Mouse (Mus musculus): Measurements from ENCODE around the gene Otof. TPM values are rescaled to one million over a fixed set of nuclear protein-coding genes. Genes with fewer than 3 reads are reported as not detected.

Gene Otof
- polyA plus RNA-seq, 1 experiment from 2014 or later = 0.56 TPM

DNA sequence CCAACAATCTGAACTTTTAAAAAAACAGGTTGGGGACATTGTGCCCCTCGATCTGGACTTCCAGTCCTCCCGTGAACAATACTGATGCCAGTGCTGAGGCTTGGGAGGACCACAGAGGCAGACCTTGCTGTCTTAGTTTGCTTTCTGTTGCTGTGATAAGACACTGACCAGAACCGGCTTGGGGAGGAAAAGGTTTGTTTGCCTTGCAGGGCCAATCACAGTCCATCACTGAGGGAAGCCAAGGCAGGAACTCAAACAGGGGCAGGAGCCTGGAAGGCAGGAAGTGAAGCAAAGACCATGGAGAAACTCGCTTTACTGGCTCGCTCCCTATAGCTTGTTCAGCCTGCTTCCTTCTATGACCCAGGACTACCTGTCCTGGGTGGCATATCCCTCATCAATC, 10.4 kb upstream of the Otof start:
- no peaks in the 10 kb centered on the region; the same call in 1 of the 2 replicates for H3K4me1 ChIP-seq
- H3K27ac ChIP-seq = no peak overlapping the region
- no peak overlapping the region for H3K4me2 ChIP-seq (replicated peaks)
- H3K4me3 ChIP-seq = no peak overlapping the region
- no peak overlapping the region for H3K9ac ChIP-seq
- 67% methylated on average over 5 of the region's 5 CpGs for WGBS
- H3K9me3 ChIP-seq = no peaks in the 10 kb centered on the region
- H3K27me3 ChIP-seq = peaks cover 7% of the 10 kb centered on the region; the same call in 1 of the 2 replicates
- no peak for ATAC-seq (ENCODE audit: insufficient number of reproducible peaks, insufficient read depth, low FRiP score, low TSS enrichment)
- no peaks in the 10 kb centered on the region for H3K36me3 ChIP-seq

DNA sequence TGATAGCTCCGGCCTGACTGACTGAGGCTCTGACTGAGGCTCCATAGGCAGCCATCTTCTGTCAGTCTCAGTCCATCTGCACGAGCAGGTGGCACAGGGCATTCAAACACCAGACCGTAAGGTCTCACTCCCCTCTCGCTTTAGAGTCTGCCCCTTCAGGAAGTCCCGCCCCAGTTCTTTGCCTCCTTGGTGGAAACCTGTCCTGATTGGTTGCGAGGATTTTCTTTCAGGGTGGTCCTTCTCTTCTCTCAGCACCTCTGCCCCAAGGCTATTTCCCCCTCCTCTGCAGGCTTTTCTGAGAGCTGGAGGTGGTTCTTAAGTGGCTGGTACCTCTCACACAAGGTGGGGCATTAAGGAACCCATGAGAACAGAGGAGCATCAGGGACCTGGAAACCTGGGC, 8.7 kb upstream of the Otof start:
- Histone ChIP-seq H3K9me3 (no peaks in the 10 kb centered on the region), H3K4me1 (peaks cover 6% of the 10 kb centered on the region), H3K4me2 (replicated peaks) (no peak overlapping the region), H3K27ac (no peak overlapping the region), H3K36me3 (no peaks in the 10 kb centered on the region), H3K4me3 (no peak overlapping the region), H3K9ac (no peak overlapping the region), H3K27me3 (peaks cover 24% of the 10 kb centered on the region)
- WGBS = 49% methylated on average over 6 of the region's 6 CpGs
- no peak for ATAC-seq (ENCODE audit: insufficient number of reproducible peaks, insufficient read depth, low FRiP score, low TSS enrichment)

DNA sequence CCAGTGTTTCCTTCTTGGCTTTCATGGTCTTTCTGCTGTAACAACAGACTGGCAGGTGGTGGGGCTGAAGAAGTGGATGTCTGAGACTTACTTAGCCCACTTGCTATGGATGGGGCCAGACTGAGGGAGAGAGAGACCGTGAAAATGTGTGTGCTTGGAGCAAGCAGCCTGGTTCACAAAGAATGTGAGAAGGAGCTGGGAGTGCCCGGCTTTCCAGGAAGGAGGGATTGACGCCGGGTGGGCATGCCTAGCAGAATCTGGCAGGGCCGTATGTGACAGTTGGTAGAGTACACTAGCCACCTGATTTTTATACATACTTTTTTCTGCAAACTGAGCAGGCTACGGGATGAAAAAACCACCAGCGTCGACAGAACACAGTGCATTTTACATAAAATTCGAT, 4.6 kb upstream of the Otof start:
- H3K4me3 ChIP-seq = peak overlapping the region; percentile 22; the same call in 1 of the 2 replicates
- ATAC-seq (ENCODE audit: insufficient number of reproducible peaks, insufficient read depth, low FRiP score, low TSS enrichment) = no peak
- H3K9ac ChIP-seq = peak overlapping the region; percentile 1; the same call in 1 of the 2 replicates
- H3K27ac ChIP-seq = no peak overlapping the region
- peak overlapping the region; percentile 50 for H3K4me2 ChIP-seq (replicated peaks)
- H3K9me3 ChIP-seq = no peaks in the 10 kb centered on the region
- H3K4me1 ChIP-seq = peaks cover 15% of the 10 kb centered on the region
- 41% methylated on average over 9 of the region's 9 CpGs for WGBS
- peaks cover 45% of the 10 kb centered on the region for H3K27me3 ChIP-seq
- no peaks in the 10 kb centered on the region for H3K36me3 ChIP-seq

DNA sequence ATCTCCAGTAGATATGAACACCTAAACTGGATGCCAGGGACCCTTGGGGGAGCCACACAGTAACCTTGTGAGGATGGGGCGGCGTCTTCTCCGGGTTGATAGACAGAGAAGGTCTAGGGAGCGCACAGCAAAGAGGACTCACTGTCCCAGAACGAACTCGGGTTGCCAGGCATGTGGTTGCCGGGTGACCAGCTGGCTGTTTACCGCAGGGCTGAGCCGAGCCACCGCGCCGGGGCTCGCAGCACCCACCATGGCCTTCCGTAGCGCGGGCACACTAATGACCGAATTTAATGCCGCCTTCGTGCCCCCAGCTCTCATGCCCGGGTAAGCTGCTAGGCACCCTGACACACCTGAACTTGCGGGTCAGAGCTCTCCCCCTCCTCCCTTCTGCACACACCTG, 4.1 kb upstream of the Otof start, which contains the start of gene 1700001C02Rik:
Gene 1700001C02Rik (plus strand): TSS at position 187 of the 400 bp plus-strand sequence.
- no peak for ATAC-seq (ENCODE audit: insufficient number of reproducible peaks, insufficient read depth, low FRiP score, low TSS enrichment)
- Histone ChIP-seq H3K4me3 (peak within 1 kb of the TSS; percentile 22; the same call in 1 of the 2 replicates), H3K27ac (no peak within 1 kb of the TSS), H3K27me3 (peaks cover 49% of the 10 kb centered on the region), H3K4me1 (peaks cover 15% of the 10 kb centered on the region), H3K4me2 (replicated peaks) (peak within 1 kb of the TSS; percentile 50), H3K9ac (peak within 1 kb of the TSS; percentile 1; the same call in 1 of the 2 replicates), H3K9me3 (no peaks in the 10 kb centered on the region), H3K36me3 (no peaks in the 10 kb centered on the region)
- WGBS = 15% methylated on average over 21 of the region's 21 CpGs

DNA sequence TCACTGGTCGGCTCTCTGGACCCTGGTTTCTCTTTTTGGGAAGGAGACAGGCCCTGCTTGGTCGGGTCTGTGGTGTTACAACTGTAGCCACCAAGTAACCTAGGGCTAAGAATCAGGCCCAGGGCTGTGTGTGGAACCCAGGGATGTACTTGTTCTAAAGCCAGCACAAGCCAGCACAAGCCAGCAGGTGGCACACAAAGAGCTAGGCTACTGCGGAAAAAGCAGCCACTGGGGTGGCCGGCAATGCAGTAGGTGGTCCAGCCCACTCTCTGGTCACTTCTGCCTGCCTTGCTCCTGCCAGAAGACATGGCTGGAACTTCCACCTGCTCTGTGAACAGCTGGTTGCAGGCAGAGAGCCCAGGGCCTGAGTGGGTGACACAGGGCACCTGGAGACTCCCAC, 1.6 kb downstream of the Otof start:
- H3K9me3 ChIP-seq = no peaks in the 10 kb centered on the region
- H3K9ac ChIP-seq = no peak overlapping the region
- H3K4me1 ChIP-seq = peaks cover 16% of the 10 kb centered on the region
- no peak overlapping the region for H3K4me3 ChIP-seq
- no peak overlapping the region for H3K27ac ChIP-seq
- 46% methylated on average over 4 of the region's 4 CpGs for WGBS
- peaks cover 32% of the 10 kb centered on the region for H3K27me3 ChIP-seq
- H3K4me2 ChIP-seq (replicated peaks) = no peak overlapping the region
- no peaks in the 10 kb centered on the region for H3K36me3 ChIP-seq
- no peak for ATAC-seq (ENCODE audit: insufficient number of reproducible peaks, insufficient read depth, low FRiP score, low TSS enrichment)

DNA sequence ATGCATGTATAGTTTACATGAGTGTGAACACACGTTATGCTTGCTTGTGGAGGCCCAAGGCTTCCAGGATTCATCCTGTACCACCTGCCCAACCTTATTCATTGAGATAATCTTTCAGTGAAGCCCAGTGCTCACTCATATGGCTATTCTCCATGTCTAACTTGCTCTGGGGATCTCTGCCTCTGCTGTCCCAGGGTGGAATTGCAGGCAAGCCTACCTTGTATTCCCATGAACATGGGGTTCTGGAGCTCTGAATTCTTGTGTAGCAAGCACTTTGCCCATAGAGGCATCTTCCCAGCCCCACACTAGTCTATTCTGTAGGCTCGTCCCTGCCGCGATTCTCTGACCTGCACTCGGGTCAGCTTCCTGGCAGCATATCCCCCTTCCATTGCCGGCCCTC, 5.7 kb downstream of the Otof start:
- H3K27me3 ChIP-seq = 0 out of 2 replicates have a peak, but pooled peaks cover 11% of the 10 kb centered on the region
- H3K36me3 ChIP-seq = no peaks in the 10 kb centered on the region
- H3K4me2 ChIP-seq (replicated peaks) = no peak overlapping the region
- H3K4me3 ChIP-seq = no peak overlapping the region
- H3K9me3 ChIP-seq = no peaks in the 10 kb centered on the region
- peaks cover 7% of the 10 kb centered on the region; the same call in 1 of the 2 replicates for H3K4me1 ChIP-seq
- no peak overlapping the region for H3K27ac ChIP-seq
- H3K9ac ChIP-seq = no peak overlapping the region
- WGBS = 47% methylated on average over 6 of the region's 6 CpGs
- no peak for ATAC-seq (ENCODE audit: insufficient number of reproducible peaks, insufficient read depth, low FRiP score, low TSS enrichment)

DNA sequence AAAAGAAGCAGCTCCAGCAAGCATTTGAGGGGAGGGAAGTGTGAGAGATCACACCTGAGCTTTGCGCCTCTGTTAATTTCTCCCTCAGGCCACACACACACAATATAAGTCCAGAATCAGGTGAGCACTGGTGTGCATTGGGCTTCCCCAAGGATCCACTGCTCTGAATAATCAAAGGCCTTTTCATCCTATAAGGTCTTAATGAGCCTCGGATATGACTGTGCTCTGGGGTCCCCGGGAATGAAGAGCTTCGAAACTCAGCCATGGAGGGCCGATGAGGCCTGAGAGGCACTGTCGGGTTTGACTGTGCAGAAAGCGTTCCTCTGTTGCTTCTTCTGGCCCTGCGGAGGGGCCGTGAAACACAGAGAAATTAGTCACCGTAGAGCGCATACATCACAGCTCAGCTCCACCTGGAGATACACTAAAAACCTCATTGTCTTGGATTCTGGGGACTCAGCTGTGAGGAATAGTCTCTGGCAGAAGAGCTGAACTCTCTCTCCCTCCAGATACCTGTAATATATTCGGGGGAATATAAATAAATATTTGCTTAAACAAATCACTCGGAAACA, 17.3 kb downstream of the Otof start:
- Histone ChIP-seq H3K9me3 (no peaks in the 10 kb centered on the region), H3K4me1 (no peaks in the 10 kb centered on the region), H3K27ac (no peak overlapping the region), H3K36me3 (no peaks in the 10 kb centered on the region), H3K27me3 (no peaks in the 10 kb centered on the region), H3K9ac (no peak overlapping the region), H3K4me2 (replicated peaks) (no peak overlapping the region), H3K4me3 (no peak overlapping the region)
- no peak for ATAC-seq (ENCODE audit: insufficient number of reproducible peaks, insufficient read depth, low FRiP score, low TSS enrichment)
- 86% methylated on average over 13 of the region's 13 CpGs for WGBS

DNA sequence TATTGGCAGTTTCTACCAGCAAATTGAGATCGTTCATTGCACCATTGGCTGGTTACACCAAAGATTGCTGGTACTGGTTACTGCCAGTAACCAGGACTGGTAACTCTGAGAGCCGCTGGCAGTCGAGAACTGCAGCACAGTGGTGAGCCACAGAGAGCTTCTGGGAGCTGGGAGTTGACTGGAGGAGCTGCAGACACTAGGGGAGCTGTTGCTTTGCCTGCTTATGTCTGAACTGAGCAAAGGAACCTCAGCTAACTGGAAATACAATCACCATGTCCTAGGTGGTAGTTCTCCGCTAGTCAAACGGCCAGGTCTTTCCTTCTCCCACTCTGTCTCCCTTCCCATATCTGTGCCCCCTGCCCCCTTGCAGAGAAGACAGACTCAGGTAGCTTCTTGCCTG, 19.5 kb downstream of the Otof start:
- H3K4me1 ChIP-seq = no peaks in the 10 kb centered on the region
- H3K4me3 ChIP-seq = no peak overlapping the region
- H3K27ac ChIP-seq = no peak overlapping the region
- WGBS = 70% methylated on average over 5 of the region's 5 CpGs
- no peaks in the 10 kb centered on the region for H3K9me3 ChIP-seq
- no peak overlapping the region for H3K4me2 ChIP-seq (replicated peaks)
- H3K9ac ChIP-seq = no peak overlapping the region
- H3K27me3 ChIP-seq = no peaks in the 10 kb centered on the region
- H3K36me3 ChIP-seq = no peaks in the 10 kb centered on the region
- ATAC-seq (ENCODE audit: insufficient number of reproducible peaks, insufficient read depth, low FRiP score, low TSS enrichment) = no peak

DNA sequence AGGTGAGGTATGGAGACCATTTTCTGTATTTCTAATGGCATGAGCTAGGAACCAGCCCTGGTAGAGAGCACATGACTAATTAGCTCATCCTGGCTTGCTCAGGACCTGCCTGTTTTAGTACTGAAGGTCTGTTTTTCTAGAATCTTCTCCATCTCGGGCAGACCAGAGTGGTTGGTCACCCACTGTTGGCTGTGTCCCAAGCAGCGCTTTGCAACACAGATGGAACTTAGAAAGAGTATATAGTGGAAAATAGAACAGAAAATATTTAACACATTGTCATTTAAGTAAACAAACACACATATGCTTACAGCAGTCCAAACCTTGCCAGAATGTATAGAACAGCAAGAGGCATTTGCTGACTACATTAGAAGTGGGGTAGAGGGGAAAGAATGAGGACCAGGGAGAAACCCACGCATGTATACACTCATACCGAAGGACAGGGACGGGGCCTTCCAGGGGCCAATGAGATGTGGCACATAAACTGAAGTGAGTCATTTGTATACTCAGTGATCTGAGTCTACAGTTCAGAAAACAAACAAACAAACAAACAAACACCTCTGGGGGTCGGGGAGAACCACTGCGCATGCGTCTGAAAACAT, 21.3 kb downstream of the Otof start:
- no peak overlapping the region for H3K4me2 ChIP-seq (replicated peaks)
- no peaks in the 10 kb centered on the region for H3K4me1 ChIP-seq
- H3K36me3 ChIP-seq = no peaks in the 10 kb centered on the region
- no peak overlapping the region for H3K9ac ChIP-seq
- no peak overlapping the region for H3K27ac ChIP-seq
- no peaks in the 10 kb centered on the region for H3K9me3 ChIP-seq
- ATAC-seq (ENCODE audit: insufficient number of reproducible peaks, insufficient read depth, low FRiP score, low TSS enrichment) = no peak
- no peak overlapping the region for H3K4me3 ChIP-seq
- no peaks in the 10 kb centered on the region for H3K27me3 ChIP-seq
- whole genome bisulfite sequencing = 89% methylated on average over 8 of the region's 8 CpGs

DNA sequence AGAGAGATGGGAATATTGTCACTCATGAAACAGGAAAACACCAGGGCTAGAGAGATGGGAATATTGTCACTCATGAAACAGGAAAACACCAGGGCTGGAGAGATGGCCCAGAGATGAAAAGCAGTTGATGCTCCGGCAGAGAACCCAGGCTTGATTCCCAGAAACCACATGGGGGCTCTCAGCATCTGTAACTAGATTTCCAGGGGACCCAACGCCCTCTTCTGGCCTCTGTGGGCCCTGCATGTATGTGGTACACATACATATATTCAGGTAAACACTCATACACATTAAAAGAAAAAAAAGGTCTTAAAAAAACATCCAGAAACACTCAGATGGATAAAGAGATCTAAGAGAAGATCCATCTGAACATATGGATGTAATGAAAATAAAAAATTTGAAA, 22.8 kb downstream of the Otof start:
- Histone ChIP-seq H3K4me1 (no peaks in the 10 kb centered on the region), H3K27me3 (no peaks in the 10 kb centered on the region), H3K9ac (no peak overlapping the region), H3K4me2 (replicated peaks) (no peak overlapping the region), H3K27ac (no peak overlapping the region), H3K9me3 (no peaks in the 10 kb centered on the region), H3K4me3 (no peak overlapping the region), H3K36me3 (no peaks in the 10 kb centered on the region)
- ATAC-seq (ENCODE audit: insufficient number of reproducible peaks, insufficient read depth, low FRiP score, low TSS enrichment) = no peak
- WGBS = 43% methylated on average over 2 of the region's 2 CpGs

DNA sequence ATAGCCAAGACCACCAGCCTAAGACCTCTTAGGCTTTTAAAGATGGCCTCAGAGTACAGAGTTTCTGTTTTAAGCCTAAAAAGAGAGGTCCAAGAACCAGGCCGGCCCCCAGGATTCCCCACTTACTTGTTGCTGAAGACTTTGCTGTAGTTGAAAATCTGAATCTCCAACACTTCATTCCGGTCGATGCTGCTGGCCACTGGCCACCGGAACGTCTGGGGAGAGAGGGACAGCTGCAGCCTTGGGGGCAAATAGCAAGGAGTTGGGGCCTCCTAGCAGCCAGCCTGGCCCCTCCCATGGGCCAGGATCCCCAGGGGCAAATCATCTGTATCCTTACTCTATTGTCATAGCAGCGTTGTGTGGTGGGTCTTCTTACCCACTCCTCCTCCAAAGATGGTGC, 34.3 kb downstream of the Otof start:
- H3K4me3 ChIP-seq = no peak overlapping the region
- no peaks in the 10 kb centered on the region for H3K27me3 ChIP-seq
- no peak for ATAC-seq (ENCODE audit: insufficient number of reproducible peaks, insufficient read depth, low FRiP score, low TSS enrichment)

DNA sequence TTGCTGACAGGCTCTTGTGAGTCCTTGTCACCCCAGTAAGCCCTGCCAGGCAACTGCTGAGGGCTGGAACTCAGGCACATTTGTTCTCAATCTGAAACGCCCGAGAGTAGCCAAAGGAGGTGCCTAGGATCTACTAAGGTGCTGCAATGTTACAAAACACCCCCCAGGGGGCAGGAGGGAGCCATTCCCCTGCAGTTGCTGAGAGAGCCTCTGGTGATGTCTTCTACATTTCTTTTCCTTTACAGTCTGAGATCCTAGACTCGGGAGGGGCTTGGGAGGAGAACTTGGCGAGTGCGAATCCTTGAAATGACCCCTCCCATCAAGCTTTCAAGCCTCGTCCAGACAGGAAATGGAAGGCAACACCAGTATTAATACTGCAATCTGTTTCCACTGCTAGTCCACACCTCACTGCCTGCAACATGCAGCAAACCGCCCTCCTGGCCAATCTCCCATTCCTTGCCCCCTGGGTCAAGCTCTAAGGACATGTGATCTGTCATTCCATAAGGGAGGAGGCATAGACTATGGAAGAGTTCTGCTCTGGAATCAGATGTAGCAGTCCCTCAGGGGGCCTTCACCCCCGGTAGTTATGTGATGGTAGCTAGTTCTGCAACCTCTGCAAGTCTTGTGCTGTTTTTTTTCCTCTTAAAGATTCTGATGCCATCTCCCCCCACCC, 38.0 kb downstream of the Otof start:
- Histone ChIP-seq H3K4me1 (no peaks in the 10 kb centered on the region), H3K9ac (no peak overlapping the region), H3K27me3 (no peaks in the 10 kb centered on the region), H3K36me3 (no peaks in the 10 kb centered on the region), H3K27ac (no peak overlapping the region), H3K4me2 (replicated peaks) (no peak overlapping the region), H3K4me3 (no peak overlapping the region), H3K9me3 (no peaks in the 10 kb centered on the region)
- no peak for ATAC-seq (ENCODE audit: insufficient number of reproducible peaks, insufficient read depth, low FRiP score, low TSS enrichment)
- 24% methylated on average over 8 of the region's 8 CpGs for WGBS

More for the DNA sequence above, 34.3 kb downstream of the Otof start:
- no peaks in the 10 kb centered on the region for H3K36me3 ChIP-seq
- H3K9ac ChIP-seq = no peak overlapping the region
- no peak overlapping the region for H3K4me2 ChIP-seq (replicated peaks)
- WGBS = 77% methylated on average over 6 of the region's 6 CpGs
- H3K4me1 ChIP-seq = no peaks in the 10 kb centered on the region
- H3K9me3 ChIP-seq = no peaks in the 10 kb centered on the region
- no peak overlapping the region for H3K27ac ChIP-seq
